Mouse (Mus musculus) CH12.LX (cell line): Measurements from ENCODE around the gene Trim29. TPM values are rescaled to one million over a fixed set of nuclear protein-coding genes. Genes with fewer than 3 reads are reported as not detected.

ENCODE experiments used
- DNase-seq: peaks from one replicate; pipeline ENCODE4 v3.0.0-alpha.2; 2013; ENCODE audit errors: extremely low read depth
- H3K27ac ChIP-seq: 2 replicates; pipeline ENCODE4 v1.5.1; 2012; ENCODE audit warnings: low read depth, mild to moderate bottlenecking, control low read depth, moderate library complexity; ENCODE audit not compliant: insufficient read depth
- H3K27me3 ChIP-seq: replicated peaks from 2 replicates; pipeline ENCODE3; 2012; ENCODE audit warnings: inconsistent platforms
- H3K36me3 ChIP-seq, 2 experiments: replicated peaks in 1 of 2; 2 replicates each; pipeline versions ENCODE3 to v1.6.1; 2012; ENCODE audit warnings: inconsistent platforms in 1 of 2, low read length in 1 of 2, mild to moderate bottlenecking in 1 of 2, mixed read lengths in 1 of 2, moderate library complexity in 1 of 2; ENCODE audit not compliant: control insufficient read depth in 1 of 2, insufficient read depth in 1 of 2
- H3K4me1 ChIP-seq, 2 experiments: 2 replicates each; pipeline ENCODE4 v1.6.1; 2012; ENCODE audit warnings: inconsistent platforms in 1 of 2, moderate library complexity in 1 of 2; ENCODE audit not compliant: insufficient read depth in 2 of 2, control insufficient read depth in 1 of 2
- H3K4me2 ChIP-seq: 2 replicates; pipeline ENCODE4 v1.6.1; 2012; ENCODE audit warnings: low read depth, mild to moderate bottlenecking, control low read depth; ENCODE audit not compliant: poor library complexity, insufficient read depth, severe bottlenecking
- H3K4me3 ChIP-seq, 3 experiments: fragments of 150-350 bp in 1 of 3; sonication (generic) in 1 of 3; replicated peaks in 1 of 3; 2 replicates each; pipeline versions ENCODE3 to v1.5.1; 2011 to 2012; ENCODE audit warnings: low read depth in 2 of 3, low read length in 2 of 3, mild to moderate bottlenecking in 2 of 3, moderate library complexity in 2 of 3, control low read depth in 1 of 3, improper control_type of control experiment in 1 of 3, inconsistent platforms in 1 of 3, mixed read lengths in 1 of 3; ENCODE audit not compliant: poor library complexity in 1 of 3
- H3K79me2 ChIP-seq: replicated peaks from 2 replicates; pipeline ENCODE4 v1.6.1; 2012; ENCODE audit warnings: mild to moderate bottlenecking, moderate library complexity; ENCODE audit not compliant: control insufficient read depth, poor library complexity, insufficient read depth, severe bottlenecking; ENCODE audit errors: extremely low read depth
- H3K9ac ChIP-seq: 2 replicates; pipeline ENCODE4 v1.6.1; 2012; ENCODE audit warnings: low read depth, mild to moderate bottlenecking, control low read depth, moderate library complexity; ENCODE audit not compliant: insufficient read depth
- H3K9me3 ChIP-seq: replicated peaks from 2 replicates; pipeline ENCODE3; 2012; ENCODE audit warnings: low read length, inconsistent platforms, mixed read lengths
- BHLHE40 ChIP-seq: IDR thresholded peaks from 2 replicates; pipeline ENCODE4 v1.6.1; 2011; ENCODE audit warnings: mild to moderate bottlenecking, low read depth, low read length, improper control_type of control experiment
- CTCF ChIP-seq, 2 experiments: IDR thresholded peaks in 1 of 2; conservative IDR thresholded peaks in 1 of 2; 2 replicates each; pipeline ENCODE4 v1.5.1; 2011 to 2012; ENCODE audit warnings: low read depth in 2 of 2, low read length in 2 of 2, improper control_type of control experiment in 1 of 2, inconsistent platforms in 1 of 2, mild to moderate bottlenecking in 1 of 2, moderate library complexity in 1 of 2
- EP300 ChIP-seq: IDR thresholded peaks from 2 replicates; pipeline ENCODE4 v1.6.1; 2011; ENCODE audit warnings: low read length, improper control_type of control experiment
- GABPA ChIP-seq: IDR thresholded peaks from 2 replicates; pipeline ENCODE4 v1.6.1; 2012; ENCODE audit warnings: low read depth, low read length, improper control_type of control experiment, inconsistent platforms; ENCODE audit not compliant: insufficient replicate concordance
- HCFC1 ChIP-seq: IDR thresholded peaks from 2 replicates; pipeline ENCODE4 v1.6.1; 2012; ENCODE audit warnings: low read depth, mild to moderate bottlenecking, inconsistent platforms, low read length, improper control_type of control experiment
- IRF4 ChIP-seq: IDR thresholded peaks from 2 replicates; pipeline ENCODE4 v1.6.1; 2014; ENCODE audit warnings: low read depth, mild to moderate bottlenecking, inconsistent platforms, low read length, improper control_type of control experiment
- JUN ChIP-seq: IDR thresholded peaks from 2 replicates; pipeline ENCODE4 v1.6.1; 2011; ENCODE audit warnings: low read depth, mild to moderate bottlenecking, low read length, improper control_type of control experiment, moderate library complexity; ENCODE audit not compliant: insufficient read depth
- MAX ChIP-seq: IDR thresholded peaks from 2 replicates; pipeline ENCODE4 v1.6.1; 2011; ENCODE audit warnings: low read length, improper control_type of control experiment
- MAZ ChIP-seq: IDR thresholded peaks from 2 replicates; pipeline ENCODE4 v1.6.1; 2012; ENCODE audit warnings: low read depth, mild to moderate bottlenecking, inconsistent platforms, low read length, improper control_type of control experiment, moderate library complexity
- MEF2A ChIP-seq: IDR thresholded peaks from 2 replicates; pipeline ENCODE4 v1.6.1; 2014; ENCODE audit warnings: low read depth, mild to moderate bottlenecking, inconsistent platforms, low read length, improper control_type of control experiment, borderline replicate concordance
- MXI1 ChIP-seq: IDR thresholded peaks from 2 replicates; pipeline ENCODE4 v1.6.1; 2011; ENCODE audit warnings: mild to moderate bottlenecking, low read depth, low read length, improper control_type of control experiment
- NELFE ChIP-seq: IDR thresholded peaks from 2 replicates; pipeline ENCODE4 v1.6.1; 2011; ENCODE audit warnings: low read depth, low read length, improper control_type of control experiment
- PAX5 ChIP-seq: IDR thresholded peaks from 2 replicates; pipeline ENCODE4 v1.6.1; 2012; ENCODE audit warnings: low read length, inconsistent platforms, mixed read lengths
- POLR2A ChIP-seq: IDR thresholded peaks from 2 replicates; pipeline ENCODE4 v1.6.1; 2011; ENCODE audit warnings: low read depth, mild to moderate bottlenecking, improper control_type of control experiment, low read length
- RCOR1 ChIP-seq: conservative IDR thresholded peaks from 2 replicates; pipeline ENCODE4 v1.6.1; 2012; ENCODE audit warnings: low read depth, mild to moderate bottlenecking, inconsistent platforms, low read length, improper control_type of control experiment
- UBTF ChIP-seq: IDR thresholded peaks from 2 replicates; pipeline ENCODE4 v1.6.1; 2012; ENCODE audit warnings: low read depth, mild to moderate bottlenecking, inconsistent platforms, low read length, improper control_type of control experiment, moderate library complexity
- ZC3H11A ChIP-seq: IDR thresholded peaks from 2 replicates; pipeline ENCODE4 v1.6.1; 2012; ENCODE audit warnings: low read depth, mild to moderate bottlenecking, inconsistent platforms, low read length, improper control_type of control experiment
- ZMIZ1 ChIP-seq: IDR thresholded peaks from 2 replicates; pipeline ENCODE4 v1.6.1; 2012; ENCODE audit warnings: low read depth, mild to moderate bottlenecking, inconsistent platforms, low read length, improper control_type of control experiment
- dilution Hi-C: fragments of 300-500 bp; cut with MboI; formaldehyde crosslinking; loops from 2 replicates; pipeline ENCODE4 v1.14.3; 2020; ENCODE audit warnings: low sequenced_read_pairs; ENCODE audit not compliant: extremely low pct_unique_long_range_greater_than_20kb, extremely low pct_ligation_motif_present
- in situ Hi-C: fragments of 300-500 bp; cut with MboI; formaldehyde crosslinking; loops from 3 replicates; pipeline ENCODE4 v1.14.3; 2019; ENCODE audit warnings: low sequenced_read_pairs, low pct_ligation_motif_present, low pct_unique_long_range_greater_than_20kb, mixed read lengths
- polyA plus RNA-seq: library from polyadenylated mRNA; unstranded; fragments of >175 nt; gene quantifications from 2 replicates; pipeline ENCODE4 v1.2.1, GENCODE M21; 2012; ENCODE audit warnings: low read depth; ENCODE audit not compliant: insufficient read length
- total RNA-seq, 2 experiments: library from RNA; depleted of rRNA; stranded (reverse); fragments of 300-350 nt in 1 of 2; fragments of >200 nt in 1 of 2; gene quantifications; 2 replicates each; pipeline ENCODE4 v1.2.3; 2012 to 2014

Gene Trim29
- total and polyA plus RNA-seq, 3 experiments: 0.13 to 0.21 (median 0.17) TPM

GRCm38 (mm10) chr9:43318661-43319060 is 8.0 kb downstream of the Trim29 start:
- Histone ChIP-seq H3K4me3 (no peak overlapping the region), H3K79me2 (no peaks in the 10 kb centered on the region), H3K36me3 (no peaks in the 10 kb centered on the region), H3K9ac (no peak overlapping the region), H3K27ac (no peak overlapping the region), H3K9me3 (no peaks in the 10 kb centered on the region), H3K27me3 (peaks cover 18% of the 10 kb centered on the region), H3K4me2 (no peak overlapping the region), H3K4me1 (peaks cover 0 to 22% of the 10 kb centered on the region in 2 experiments; a peak in 2 of 4 replicates)
- dilution Hi-C loops (no loop called here), in situ Hi-C loops (no loop called here)
- TF ChIP-seq ZMIZ1 (no peak), UBTF (no peak), PAX5 (no peak), JUN (no peak), HCFC1 (no peak), ZC3H11A (no peak), MAZ (no peak), GABPA (no peak), EP300 (no peak), IRF4 (no peak), RCOR1 (no peak), NELFE (no peak), MEF2A (no peak), CTCF (conservative IDR thresholded peaks at IDR 0.05 in 1 of 2, IDR thresholded peaks at IDR 0.05 in 1 of 2; ENCODE audit: low read depth in 2 of 2, low read length in 2 of 2) (no peak), MAX (no peak), BHLHE40 (no peak)
- DNase-seq: no peak

DNA sequence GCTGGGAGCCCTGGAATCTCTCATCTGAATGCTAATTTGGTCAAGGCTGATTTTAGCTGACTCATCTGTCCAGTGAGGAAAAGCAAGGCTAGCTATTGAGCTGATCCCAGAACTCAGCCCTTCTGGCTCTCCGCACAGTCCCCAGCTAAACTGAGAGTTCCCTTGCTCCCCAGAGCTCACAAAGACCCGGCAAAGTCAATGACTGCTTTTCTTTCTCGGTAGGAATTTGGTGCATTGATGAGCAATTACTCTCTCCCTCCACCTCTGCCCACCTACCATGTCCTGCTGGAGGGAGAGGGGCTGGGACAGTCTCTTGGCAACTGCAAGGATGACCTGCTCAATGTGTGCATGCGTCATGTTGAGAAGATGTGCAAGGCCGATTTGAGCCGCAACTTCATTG is 11.3 kb downstream of the Trim29 start:
- Histone ChIP-seq H3K4me2 (no peak overlapping the region), H3K9ac (no peak overlapping the region), H3K27me3 (peaks cover 20% of the 10 kb centered on the region), H3K79me2 (no peaks in the 10 kb centered on the region), H3K36me3 (no peaks in the 10 kb centered on the region), H3K9me3 (no peaks in the 10 kb centered on the region), H3K27ac (no peak overlapping the region), H3K4me1 (peaks cover 3 to 19% of the 10 kb centered on the region in 2 experiments; a peak in 3 of 4 replicates), H3K4me3 (no peak overlapping the region)
- dilution Hi-C loops (no loop called here), in situ Hi-C loops (no loop called here)
- DNase-seq: no peak
- TF ChIP-seq IRF4 (no peak), POLR2A (no peak), ZMIZ1 (no peak), MXI1 (no peak), NELFE (no peak), ZC3H11A (no peak), MAZ (no peak), RCOR1 (no peak)
